Mouse (Mus musculus): ENCODE data around the gene Crisp2. TPM values are rescaled to one million over a fixed set of nuclear protein-coding genes. Genes with fewer than 3 reads are reported as not detected.

Crisp2 gene
- polyA plus RNA-seq, 1 experiment: not detected

GRCm38 (mm10) chr17:40806550-40806949 lies 253 bp downstream of the Crisp2 start:
- Histone ChIP-seq H3K27me3 (ENCODE audit: control insufficient read depth, insufficient read depth, low read length, poor library complexity, severe bottlenecking) (no peaks in the 10 kb centered on the region), H3K9ac (ENCODE audit: low read depth, poor library complexity, severe bottlenecking) (no peak overlapping the region), H3K27ac (ENCODE audit: insufficient read depth, low read length) (no peak overlapping the region), H3K4me1 (ENCODE audit: control insufficient read depth, insufficient read depth, low read length) (no peaks in the 10 kb centered on the region), H3K36me3 (ENCODE audit: control insufficient read depth, insufficient read depth, low read length, poor library complexity, severe bottlenecking) (no peaks in the 10 kb centered on the region), H3K4me3 (ENCODE audit: low read depth, low read length) (no peak overlapping the region), H3K9me3 (replicated peaks; ENCODE audit: control insufficient read depth, insufficient read depth, low read length, poor library complexity, severe bottlenecking) (no peaks in the 10 kb centered on the region)
- no peak for TF ChIP-seq POLR2A (IDR thresholded peaks at IDR 0.05; ENCODE audit: insufficient read depth, low read length)
- TF ChIP-seq CTCF (IDR thresholded peaks at IDR 0.05; ENCODE audit: low read depth, low read length): no peak
- no peak for TF ChIP-seq EP300 (IDR thresholded peaks at IDR 0.05; ENCODE audit: insufficient read depth, low read depth, low read length)

GRCm38 (mm10) chr17:40802707-40803340 lies 4.0 kb downstream of the Crisp2 start:
- TF ChIP-seq CTCF (IDR thresholded peaks at IDR 0.05; ENCODE audit: low read depth, low read length) (no peak), EP300 (IDR thresholded peaks at IDR 0.05; ENCODE audit: insufficient read depth, low read depth, low read length) (no peak), POLR2A (IDR thresholded peaks at IDR 0.05; ENCODE audit: insufficient read depth, low read length) (no peak)

GRCm38 (mm10) chr17:40793921-40794854 lies 12.6 kb downstream of the Crisp2 start:
- Histone ChIP-seq H3K27ac (ENCODE audit: insufficient read depth, low read length) (no peak overlapping the region), H3K4me1 (ENCODE audit: control insufficient read depth, insufficient read depth, low read length) (no peaks in the 10 kb centered on the region), H3K9ac (ENCODE audit: low read depth, poor library complexity, severe bottlenecking) (no peak overlapping the region), H3K9me3 (replicated peaks; ENCODE audit: control insufficient read depth, insufficient read depth, low read length, poor library complexity, severe bottlenecking) (no peaks in the 10 kb centered on the region), H3K27me3 (ENCODE audit: control insufficient read depth, insufficient read depth, low read length, poor library complexity, severe bottlenecking) (no peaks in the 10 kb centered on the region), H3K36me3 (ENCODE audit: control insufficient read depth, insufficient read depth, low read length, poor library complexity, severe bottlenecking) (no peaks in the 10 kb centered on the region), H3K4me3 (ENCODE audit: low read depth, low read length) (no peak overlapping the region)
- TF ChIP-seq POLR2A (IDR thresholded peaks at IDR 0.05; ENCODE audit: insufficient read depth, low read length) (no peak), CTCF (IDR thresholded peaks at IDR 0.05; ENCODE audit: low read depth, low read length) (peak; percentile 53)

More at GRCm38 (mm10) chr17:40802707-40803340, 4.0 kb downstream of the Crisp2 start:
- Histone ChIP-seq H3K4me1 (ENCODE audit: control insufficient read depth, insufficient read depth, low read length) (no peaks in the 10 kb centered on the region), H3K27ac (ENCODE audit: insufficient read depth, low read length) (no peak overlapping the region), H3K9me3 (replicated peaks; ENCODE audit: control insufficient read depth, insufficient read depth, low read length, poor library complexity, severe bottlenecking) (no peaks in the 10 kb centered on the region), H3K27me3 (ENCODE audit: control insufficient read depth, insufficient read depth, low read length, poor library complexity, severe bottlenecking) (no peaks in the 10 kb centered on the region), H3K36me3 (ENCODE audit: control insufficient read depth, insufficient read depth, low read length, poor library complexity, severe bottlenecking) (no peaks in the 10 kb centered on the region), H3K4me3 (ENCODE audit: low read depth, low read length) (no peak overlapping the region), H3K9ac (ENCODE audit: low read depth, poor library complexity, severe bottlenecking) (no peak overlapping the region)

GRCm38 (mm10) chr17:40789877-40790276 lies 16.9 kb downstream of the Crisp2 start:
- no peaks in the 10 kb centered on the region for H3K27me3 ChIP-seq (ENCODE audit: control insufficient read depth, insufficient read depth, low read length, poor library complexity, severe bottlenecking)
- H3K4me1 ChIP-seq (ENCODE audit: control insufficient read depth, insufficient read depth, low read length): no peaks in the 10 kb centered on the region
- no peaks in the 10 kb centered on the region for H3K9me3 ChIP-seq (replicated peaks; ENCODE audit: control insufficient read depth, insufficient read depth, low read length, poor library complexity, severe bottlenecking)
- H3K36me3 ChIP-seq (ENCODE audit: control insufficient read depth, insufficient read depth, low read length, poor library complexity, severe bottlenecking): no peaks in the 10 kb centered on the region
- no peak overlapping the region for H3K9ac ChIP-seq (ENCODE audit: low read depth, poor library complexity, severe bottlenecking)
- H3K4me3 ChIP-seq (ENCODE audit: low read depth, low read length): no peak overlapping the region
- H3K27ac ChIP-seq (ENCODE audit: insufficient read depth, low read length): no peak overlapping the region
- no peak for TF ChIP-seq POLR2A (IDR thresholded peaks at IDR 0.05; ENCODE audit: insufficient read depth, low read length)
- no peak for TF ChIP-seq EP300 (IDR thresholded peaks at IDR 0.05; ENCODE audit: insufficient read depth, low read depth, low read length)
- TF ChIP-seq CTCF (IDR thresholded peaks at IDR 0.05; ENCODE audit: low read depth, low read length): no peak

- Histone ChIP-seq H3K4me3 (ENCODE audit: low read depth, low read length) (no peak overlapping the region), H3K9ac (ENCODE audit: low read depth, poor library complexity, severe bottlenecking) (no peak overlapping the region), H3K27me3 (ENCODE audit: control insufficient read depth, insufficient read depth, low read length, poor library complexity, severe bottlenecking) (no peaks in the 10 kb centered on the region), H3K36me3 (ENCODE audit: control insufficient read depth, insufficient read depth, low read length, poor library complexity, severe bottlenecking) (no peaks in the 10 kb centered on the region), H3K4me1 (ENCODE audit: control insufficient read depth, insufficient read depth, low read length) (no peaks in the 10 kb centered on the region), H3K27ac (ENCODE audit: insufficient read depth, low read length) (no peak overlapping the region), H3K9me3 (replicated peaks; ENCODE audit: control insufficient read depth, insufficient read depth, low read length, poor library complexity, severe bottlenecking) (no peaks in the 10 kb centered on the region)
- TF ChIP-seq CTCF (IDR thresholded peaks at IDR 0.05; ENCODE audit: low read depth, low read length) (no peak), POLR2A (IDR thresholded peaks at IDR 0.05; ENCODE audit: insufficient read depth, low read length) (no peak), EP300 (IDR thresholded peaks at IDR 0.05; ENCODE audit: insufficient read depth, low read depth, low read length) (no peak)
Measured at GRCm38 (mm10) chr17:40767120-40767519, 39.7 kb downstream of the Crisp2 start.

GRCm38 (mm10) chr17:40763662-40764061 lies 43.1 kb downstream of the Crisp2 start:
- H3K4me3 ChIP-seq (ENCODE audit: low read depth, low read length): no peak overlapping the region
- H3K27me3 ChIP-seq (ENCODE audit: control insufficient read depth, insufficient read depth, low read length, poor library complexity, severe bottlenecking): no peaks in the 10 kb centered on the region
- TF ChIP-seq EP300 (IDR thresholded peaks at IDR 0.05; ENCODE audit: insufficient read depth, low read depth, low read length) (no peak), CTCF (IDR thresholded peaks at IDR 0.05; ENCODE audit: low read depth, low read length) (no peak), POLR2A (IDR thresholded peaks at IDR 0.05; ENCODE audit: insufficient read depth, low read length) (no peak)

More at GRCm38 (mm10) chr17:40763662-40764061, 43.1 kb downstream of the Crisp2 start:
- Histone ChIP-seq H3K9me3 (replicated peaks; ENCODE audit: control insufficient read depth, insufficient read depth, low read length, poor library complexity, severe bottlenecking) (no peaks in the 10 kb centered on the region), H3K27ac (ENCODE audit: insufficient read depth, low read length) (no peak overlapping the region), H3K36me3 (ENCODE audit: control insufficient read depth, insufficient read depth, low read length, poor library complexity, severe bottlenecking) (no peaks in the 10 kb centered on the region), H3K4me1 (ENCODE audit: control insufficient read depth, insufficient read depth, low read length) (no peaks in the 10 kb centered on the region), H3K9ac (ENCODE audit: low read depth, poor library complexity, severe bottlenecking) (no peak overlapping the region)

Data from ES-Bruce4 (cell line).